Mouse (Mus musculus): ENCODE data around the gene Chd6.
A peak's percentile ranks its signal among the peaks of the same experiment; 100 is the strongest.

The Chd6 gene

GRCm38 (mm10) chr2:161108933-161109371, at the start of gene Chd6:
Gene Chd6, minus strand, starts transcription at chr2:161109075.
- DNase-seq (ENCODE audit: low spot score in 2 of 2) = peak; percentile 98 to 99

GRCm38 (mm10) chr2:161150004-161150842, 41.3 kb upstream of the Chd6 start:
- no peak for DNase-seq (ENCODE audit: low spot score in 2 of 2)

- DNase-seq (ENCODE audit: low spot score in 2 of 2) = no peak
Measured at GRCm38 (mm10) chr2:161148428-161149020, 39.6 kb upstream of the Chd6 start.

- no peak for DNase-seq (ENCODE audit: low spot score in 2 of 2)
Measured at GRCm38 (mm10) chr2:161147656-161148427, 39.0 kb upstream of the Chd6 start.

- DNase-seq (ENCODE audit: low spot score in 2 of 2) = no peak
Measured at GRCm38 (mm10) chr2:161144799-161145198, 35.9 kb upstream of the Chd6 start.

- no peak for DNase-seq (ENCODE audit: low spot score in 2 of 2)
Measured at GRCm38 (mm10) chr2:161138672-161139536, 30.0 kb upstream of the Chd6 start.

- no peak for DNase-seq (ENCODE audit: low spot score in 2 of 2)
Measured at GRCm38 (mm10) chr2:161136999-161137398, 28.1 kb upstream of the Chd6 start.

- DNase-seq (ENCODE audit: low spot score in 2 of 2) = no peak
Measured at GRCm38 (mm10) chr2:161128367-161129111, 19.7 kb upstream of the Chd6 start.

GRCm38 (mm10) chr2:161112011-161112410, 3.1 kb upstream of the Chd6 start:
- DNase-seq (ENCODE audit: low spot score in 2 of 2) = no peak

GRCm38 (mm10) chr2:161109398-161109821, 535 bp upstream of the Chd6 start:
- DNase-seq (ENCODE audit: low spot score in 2 of 2) = no peak

- DNase-seq (ENCODE audit: low spot score in 2 of 2) = peak; percentile 53 to 61
Measured at GRCm38 (mm10) chr2:161108085-161108927, 569 bp downstream of the Chd6 start.

- no peak for DNase-seq (ENCODE audit: low spot score in 2 of 2)
Measured at GRCm38 (mm10) chr2:161107236-161107635, 1.6 kb downstream of the Chd6 start.

- DNase-seq (ENCODE audit: low spot score in 2 of 2) = no peak
Measured at GRCm38 (mm10) chr2:161103769-161104168, 5.1 kb downstream of the Chd6 start.

GRCm38 (mm10) chr2:161102102-161102501, 6.8 kb downstream of the Chd6 start:
- no peak for DNase-seq (ENCODE audit: low spot score in 2 of 2)

GRCm38 (mm10) chr2:161097746-161098145, 11.1 kb downstream of the Chd6 start:
- DNase-seq (ENCODE audit: low spot score in 2 of 2) = no peak

GRCm38 (mm10) chr2:161090746-161091405, 18.0 kb downstream of the Chd6 start:
- DNase-seq (ENCODE audit: low spot score in 2 of 2) = no peak

- no peak for DNase-seq (ENCODE audit: low spot score in 2 of 2)
Measured at GRCm38 (mm10) chr2:161090200-161090599, 18.7 kb downstream of the Chd6 start.

GRCm38 (mm10) chr2:161078590-161078989, 30.3 kb downstream of the Chd6 start:
- no peak for DNase-seq (ENCODE audit: low spot score in 2 of 2)

- no peak for DNase-seq (ENCODE audit: low spot score in 2 of 2)
Measured at GRCm38 (mm10) chr2:161076262-161076661, 32.6 kb downstream of the Chd6 start.
